Mouse (Mus musculus) retina, postnatal 7 days (tissue): ENCODE results near the gene Bnip1.

ENCODE experiments used
- DNase-seq: peaks from one replicate; pipeline ENCODE4 v3.0.0-alpha.2; 2012; ENCODE audit warnings: low read depth, low spot score

The Bnip1 gene

GRCm38 (mm10) chr17:26780750-26781571 is at the start of gene Bnip1:
Bnip1 (plus strand) TSS chr17:26781066.
- peak; percentile 71 for DNase-seq

DNA sequence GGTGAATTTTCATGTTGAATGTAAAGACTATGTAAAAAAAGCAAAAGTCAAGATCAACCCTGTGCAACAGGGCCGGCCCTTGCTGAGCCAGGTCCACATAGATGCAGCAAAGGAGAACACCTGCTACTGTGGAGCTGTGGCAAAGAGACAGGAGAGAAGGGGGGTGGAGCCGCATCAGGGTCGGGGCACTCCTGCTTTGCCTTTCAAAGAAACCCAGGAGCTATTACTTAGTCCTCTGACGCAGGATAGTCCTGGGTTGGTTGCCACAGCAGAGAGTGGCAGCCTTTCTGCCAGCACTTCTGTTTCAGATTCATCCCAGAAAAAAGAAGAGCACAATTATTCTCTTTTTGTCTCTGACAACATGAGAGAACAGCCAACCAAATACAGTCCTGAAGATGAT is 38.3 kb upstream of the Bnip1 start:
- no peak for DNase-seq

GRCm38 (mm10) chr17:26743294-26743693 is 37.6 kb upstream of the Bnip1 start:
- no peak for DNase-seq

GRCm38 (mm10) chr17:26749975-26750374 is 30.9 kb upstream of the Bnip1 start:
- DNase-seq: no peak

DNA sequence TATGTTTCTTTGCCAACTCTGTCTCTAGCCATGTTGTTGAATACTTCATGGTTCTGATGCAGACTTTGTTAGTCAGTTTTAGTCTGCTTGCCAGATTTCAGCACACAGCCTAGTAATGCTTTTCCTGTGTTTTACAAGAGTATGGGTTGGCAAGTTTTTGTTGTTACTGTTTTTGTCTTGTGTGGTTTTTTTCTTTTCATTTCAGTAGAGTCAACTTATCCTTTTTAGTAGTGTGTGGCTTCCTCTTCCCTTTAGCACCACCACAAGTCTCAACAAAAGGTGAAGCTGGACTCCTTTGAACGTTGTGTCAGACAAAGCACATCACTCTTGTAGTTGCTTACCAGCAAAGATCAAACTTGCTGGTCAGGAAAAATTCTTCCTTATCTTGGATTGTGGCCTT is 28.6 kb upstream of the Bnip1 start:
- DNase-seq: no peak

DNA sequence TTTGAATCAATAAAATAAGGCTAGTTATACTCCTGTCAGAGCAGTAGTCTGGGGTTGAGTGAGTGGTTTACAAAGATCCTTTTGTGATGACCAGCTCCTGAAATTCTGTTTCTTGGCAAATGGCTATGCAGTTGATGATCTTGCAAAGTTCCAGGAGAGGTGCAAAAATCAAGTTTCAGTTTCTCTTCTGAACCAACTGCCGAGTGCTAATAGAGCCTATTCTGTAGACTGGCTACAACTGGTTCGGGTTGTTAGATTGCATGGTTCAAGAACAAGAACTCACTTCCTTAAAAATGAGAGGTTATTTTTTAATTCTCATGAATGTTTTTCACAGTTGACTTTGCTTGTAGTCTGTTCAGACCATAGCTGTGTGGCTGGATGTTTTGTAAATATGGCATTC is 27.4 kb upstream of the Bnip1 start:
- DNase-seq: no peak

DNA sequence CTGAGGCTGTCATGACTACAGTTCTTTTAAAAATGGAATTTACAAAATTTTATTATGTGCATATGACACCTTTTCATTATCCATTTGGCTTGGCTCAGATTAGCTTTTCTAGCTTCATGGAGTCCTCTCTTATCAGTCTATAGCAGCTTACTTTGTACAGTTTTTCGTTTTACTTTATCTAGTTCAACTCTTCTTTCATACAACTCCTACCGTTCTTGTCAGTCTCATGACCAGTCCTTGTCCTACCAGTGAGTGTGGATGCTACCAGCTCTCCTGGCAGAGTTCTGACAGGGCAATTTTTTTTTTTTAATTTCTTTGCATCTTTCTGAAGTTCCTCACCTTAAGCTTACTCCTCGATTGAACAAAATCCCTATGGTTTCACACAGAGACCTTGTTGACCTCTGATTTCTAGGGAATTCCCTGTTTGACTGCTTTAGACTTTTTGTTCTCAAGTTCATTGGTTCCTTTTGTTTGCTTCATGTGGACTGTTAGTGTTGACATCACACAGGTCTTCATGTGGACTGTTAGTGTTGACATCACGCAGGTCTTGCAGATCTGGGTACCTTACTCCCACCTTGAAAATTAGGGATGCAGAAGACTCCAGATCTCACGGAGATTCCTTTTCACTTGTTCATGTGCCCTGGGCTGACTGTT is 13.6 kb upstream of the Bnip1 start:
- DNase-seq: no peak

DNA sequence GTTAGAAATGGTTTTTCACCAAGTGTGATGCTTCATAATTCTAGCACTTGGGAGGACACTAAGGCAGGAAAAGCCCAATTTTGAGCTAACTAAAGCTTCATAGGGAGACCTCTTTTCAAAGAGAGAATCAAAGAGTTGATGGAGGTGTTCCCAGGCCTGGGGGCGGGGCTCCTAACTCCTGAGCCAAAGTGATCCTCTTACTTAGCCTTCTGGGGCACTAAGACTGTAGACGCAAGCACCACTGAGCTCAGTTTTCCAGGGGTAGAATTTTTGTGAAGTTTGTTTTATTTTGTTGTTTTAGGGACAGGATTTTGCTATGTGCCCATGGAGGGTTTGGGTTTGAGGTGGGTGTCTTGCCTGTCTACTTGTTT is 13.1 kb upstream of the Bnip1 start:
- no peak for DNase-seq

DNA sequence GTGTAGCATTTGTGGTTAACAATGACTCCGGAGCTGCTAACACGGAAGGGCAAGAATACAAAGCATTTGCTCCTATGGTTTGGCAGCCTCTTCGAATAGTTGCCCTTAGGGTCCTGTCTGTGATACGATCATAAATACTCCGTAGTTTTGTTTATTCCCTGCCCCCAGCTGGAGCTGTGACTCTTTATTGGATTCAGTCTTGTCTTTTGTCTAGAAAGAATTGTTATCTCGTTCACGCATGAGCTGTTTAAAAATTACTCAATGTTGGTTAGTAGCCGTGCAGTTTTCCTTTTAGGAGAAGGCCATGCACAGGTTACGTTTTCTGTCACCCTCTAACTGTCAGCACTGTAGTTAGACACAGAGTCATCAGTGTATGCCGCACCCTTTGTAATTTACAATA is 4.7 kb upstream of the Bnip1 start:
- DNase-seq: no peak

DNA sequence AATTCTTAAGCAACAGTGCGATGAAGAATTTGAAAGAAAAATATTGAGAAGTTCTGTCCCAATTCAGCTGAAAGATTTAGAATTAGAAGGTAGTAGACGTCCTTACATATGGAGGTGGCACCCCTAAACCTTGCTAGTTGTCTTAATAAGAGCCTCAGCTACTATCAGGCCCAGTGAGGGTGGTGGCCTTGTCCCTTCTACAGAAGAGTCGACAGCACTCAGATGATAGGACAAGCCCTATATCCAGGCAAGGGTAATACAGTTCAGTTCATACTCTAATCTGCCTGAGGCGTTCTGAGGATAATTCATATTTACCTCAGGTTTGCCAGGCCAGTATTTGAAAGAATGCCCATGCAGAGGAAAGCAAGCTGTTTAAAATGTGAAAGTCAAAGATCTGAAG is 2.9 kb upstream of the Bnip1 start:
- DNase-seq: no peak

- no peak for DNase-seq
Observed at GRCm38 (mm10) chr17:26778430-26779100, 2.3 kb upstream of the Bnip1 start.

DNA sequence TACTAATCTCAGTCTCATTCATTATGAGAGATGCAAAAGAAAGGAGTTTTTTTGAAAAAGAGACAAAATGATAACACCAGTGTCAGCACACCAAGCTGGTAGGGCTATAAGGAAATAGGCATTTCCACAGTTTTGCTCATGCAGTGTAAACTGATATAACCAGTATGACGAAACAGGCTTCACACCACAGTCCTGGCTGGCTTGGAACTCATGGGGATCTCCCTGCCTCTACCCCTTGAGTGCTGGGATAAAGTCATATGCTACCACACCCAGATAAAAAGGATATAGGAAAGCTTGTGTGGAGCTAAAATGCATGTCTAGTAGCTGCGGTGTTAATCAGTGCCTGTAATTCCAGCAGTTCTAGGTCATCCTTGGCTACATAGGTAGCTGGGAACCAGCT is 1.4 kb upstream of the Bnip1 start:
- DNase-seq: no peak

GRCm38 (mm10) chr17:26781610-26782043 is 761 bp downstream of the Bnip1 start:
- DNase-seq: no peak

GRCm38 (mm10) chr17:26784525-26784924 is 3.7 kb downstream of the Bnip1 start:
- DNase-seq: no peak

- no peak for DNase-seq
Observed at GRCm38 (mm10) chr17:26786586-26786985, 5.7 kb downstream of the Bnip1 start.

DNA sequence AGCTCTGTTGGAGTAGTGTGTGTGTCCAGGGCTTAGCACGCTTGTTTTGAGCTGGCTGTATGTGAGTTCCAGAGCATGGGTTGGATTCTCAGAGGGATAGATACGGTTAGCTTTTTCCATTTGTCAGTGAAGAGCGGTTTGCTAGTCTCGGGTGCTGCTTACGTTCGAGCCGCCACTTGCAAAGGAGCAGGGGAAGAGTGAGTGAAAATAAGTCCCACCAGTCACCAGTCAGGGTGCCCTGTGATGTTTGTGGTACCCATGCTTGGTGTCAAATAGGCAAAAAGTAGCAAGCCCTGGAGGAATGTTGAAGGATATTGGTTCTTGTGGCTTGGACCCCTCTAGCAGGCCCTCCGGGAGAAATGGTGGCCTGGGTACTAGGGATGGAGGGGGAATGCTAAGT is 8.1 kb downstream of the Bnip1 start:
- no peak for DNase-seq

DNA sequence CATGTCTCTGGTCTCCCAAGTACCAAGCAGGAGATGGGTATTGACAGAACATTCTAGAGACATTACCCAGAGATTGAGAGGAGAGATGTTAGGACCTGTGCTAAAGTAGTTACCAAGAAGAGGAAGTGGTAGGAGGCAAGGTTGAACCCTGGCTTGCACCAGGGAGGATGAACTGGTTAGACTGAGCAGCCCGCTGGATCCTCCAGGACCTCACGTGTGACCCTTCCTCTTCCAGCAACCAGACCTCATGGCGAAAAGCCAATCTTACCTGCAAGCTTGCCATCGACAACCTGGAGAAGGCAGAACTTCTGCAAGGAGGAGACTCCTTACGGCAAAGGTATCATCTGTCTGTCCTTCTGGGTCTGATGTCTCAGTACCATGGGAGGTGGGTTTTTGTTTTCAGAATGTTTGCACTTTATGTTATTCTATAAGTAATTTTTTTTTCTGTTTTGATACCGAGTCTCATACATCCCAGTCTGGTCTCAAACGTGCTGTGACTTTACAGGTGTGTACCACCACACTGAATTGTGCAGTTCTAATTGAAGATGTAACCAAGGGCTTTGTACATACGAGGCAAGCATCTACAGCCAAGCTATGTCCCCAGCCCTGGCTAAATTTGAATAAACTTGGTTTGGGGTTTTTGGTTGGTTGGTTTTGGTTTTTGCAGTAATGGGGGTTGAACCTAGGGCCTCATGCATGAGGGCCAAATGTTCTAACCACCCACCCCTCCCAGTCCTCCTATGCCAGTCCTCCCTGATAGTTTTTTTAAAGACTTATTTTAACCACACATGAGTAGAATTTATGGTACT is 8.8 kb downstream of the Bnip1 start:
- DNase-seq: no peak

DNA sequence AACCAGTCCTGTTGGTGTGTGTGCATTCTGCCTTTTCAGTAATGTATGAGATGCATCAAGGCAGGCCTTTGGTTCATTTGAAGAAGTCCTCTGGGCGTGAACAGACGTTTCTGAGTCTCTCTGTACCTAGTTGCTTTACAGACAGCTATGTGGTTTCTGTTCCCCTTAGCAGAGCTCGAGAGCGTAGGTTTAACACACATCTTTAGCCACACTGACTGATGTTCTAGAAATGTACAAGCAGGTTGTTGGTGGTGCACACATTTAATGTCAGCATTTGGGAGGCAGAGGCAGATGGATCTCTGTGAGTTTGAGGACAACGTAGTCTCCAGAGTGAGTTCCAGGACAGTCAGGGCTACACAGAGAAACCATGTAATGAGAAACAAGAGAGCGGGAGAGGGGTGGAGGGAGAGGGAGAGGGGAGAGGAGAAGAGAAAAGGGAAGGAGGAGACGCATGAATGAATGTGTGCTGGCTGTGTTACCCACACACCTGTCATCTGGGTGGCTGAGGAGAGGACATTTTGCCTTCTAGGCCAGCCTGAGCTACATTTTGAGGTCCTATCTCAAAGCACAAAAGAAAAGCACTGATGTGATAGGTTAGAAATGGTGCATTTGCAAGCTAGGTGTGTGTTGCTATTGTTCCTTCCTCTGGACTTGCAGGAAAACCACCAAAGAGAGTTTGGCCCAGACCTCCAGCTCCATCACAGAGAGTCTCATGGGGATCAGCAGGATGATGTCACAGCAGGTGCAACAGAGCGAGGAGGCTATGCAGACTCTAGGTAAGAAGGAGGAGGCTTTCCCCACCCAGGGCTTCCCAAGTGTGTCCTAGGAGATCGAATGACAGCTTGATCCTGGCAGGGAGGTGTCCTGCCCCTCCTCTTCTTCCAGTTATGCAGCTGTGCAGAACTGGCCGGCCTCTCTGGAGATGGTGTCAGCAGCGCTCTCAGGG is 9.7 kb downstream of the Bnip1 start:
- DNase-seq: no peak

DNA sequence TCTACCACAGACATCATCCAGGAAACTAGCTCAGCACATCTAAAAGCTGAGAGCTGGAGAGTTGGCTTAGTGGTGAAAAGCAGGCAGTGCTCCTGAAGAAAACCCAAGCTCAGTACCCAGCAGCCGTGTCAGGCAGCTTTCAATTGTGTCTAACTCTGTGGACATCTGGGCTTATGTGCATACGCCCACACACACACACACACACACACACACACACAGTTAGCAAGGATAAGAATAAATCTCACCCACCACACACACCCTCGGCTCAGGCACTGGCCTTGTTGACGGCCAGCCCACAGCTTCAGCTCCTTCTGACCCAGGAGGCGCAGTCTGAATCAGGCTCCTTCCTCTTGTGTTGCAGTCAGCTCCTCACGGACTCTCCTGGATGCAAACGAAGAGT is 10.7 kb downstream of the Bnip1 start:
- DNase-seq: no peak

- no peak for DNase-seq
Observed at GRCm38 (mm10) chr17:26792096-26792495, 11.2 kb downstream of the Bnip1 start.
